Mouse (Mus musculus) urinary bladder, postnatal 25 days (tissue): ENCODE data around the gene Homer3.

Source experiments
- DNase-seq: peaks from one replicate; pipeline ENCODE4 v3.0.0; 2022; ENCODE audit warnings: low spot score

Gene Homer3

GRCm38 (mm10) chr8:70282603-70283135 is at the start of gene Homer3:
Gene Homer3, plus strand, starts transcription at chr8:70282827.
- DNase-seq, result peak; percentile 90

- no peak for DNase-seq
Measured at GRCm38 (mm10) chr8:70233606-70234005, 49.0 kb upstream of the Homer3 start.

- peak; percentile 92 for DNase-seq
Measured at GRCm38 (mm10) chr8:70234080-70234780, 48.4 kb upstream of the Homer3 start, which contains the start of the genes Sugp2 and Armc6. Gene Sugp2, plus strand, starts transcription at chr8:70234226. Gene Armc6, minus strand, starts transcription at chr8:70234466.

DNA sequence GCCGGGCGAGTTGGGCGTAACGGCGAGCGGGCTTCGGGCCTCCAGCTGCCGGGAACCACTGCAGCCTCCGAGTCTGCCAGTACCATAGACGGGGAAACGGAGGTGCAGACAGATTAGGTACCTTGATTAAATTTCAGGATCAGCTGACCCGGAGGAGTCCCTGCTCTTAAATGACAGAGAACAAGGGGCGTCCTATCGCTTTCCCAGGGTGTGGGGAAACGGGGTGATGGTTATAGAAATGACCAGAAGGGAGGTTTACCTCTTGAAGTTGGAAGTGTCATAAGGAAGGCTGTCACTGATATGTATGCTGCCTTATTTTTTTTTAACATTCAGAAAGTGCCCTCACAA is 47.9 kb upstream of the Homer3 start:
- DNase-seq, result no peak

GRCm38 (mm10) chr8:70237842-70238241 is 44.8 kb upstream of the Homer3 start:
- DNase-seq, result no peak

GRCm38 (mm10) chr8:70240642-70241041 is 42.0 kb upstream of the Homer3 start:
- DNase-seq, result no peak

DNA sequence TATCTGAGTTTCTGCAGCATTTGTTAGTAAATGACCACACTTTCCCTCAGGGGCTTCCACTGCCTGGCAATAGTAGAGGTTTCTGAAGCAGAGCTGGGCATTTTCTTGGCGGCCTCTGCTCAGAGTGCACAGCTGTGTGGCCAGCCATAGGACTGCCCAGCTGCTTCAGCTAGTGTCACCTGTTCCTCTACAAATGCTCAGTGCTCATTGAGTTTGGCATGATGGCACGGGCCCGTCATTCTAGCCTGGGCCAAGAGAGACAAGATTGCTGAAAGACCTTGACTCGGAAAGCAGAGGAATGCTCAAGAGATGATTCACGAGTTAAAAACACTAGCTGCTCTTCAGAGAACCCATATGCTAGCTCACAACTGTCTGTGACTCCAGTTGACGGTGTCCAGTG is 36.0 kb upstream of the Homer3 start:
- no peak for DNase-seq

DNA sequence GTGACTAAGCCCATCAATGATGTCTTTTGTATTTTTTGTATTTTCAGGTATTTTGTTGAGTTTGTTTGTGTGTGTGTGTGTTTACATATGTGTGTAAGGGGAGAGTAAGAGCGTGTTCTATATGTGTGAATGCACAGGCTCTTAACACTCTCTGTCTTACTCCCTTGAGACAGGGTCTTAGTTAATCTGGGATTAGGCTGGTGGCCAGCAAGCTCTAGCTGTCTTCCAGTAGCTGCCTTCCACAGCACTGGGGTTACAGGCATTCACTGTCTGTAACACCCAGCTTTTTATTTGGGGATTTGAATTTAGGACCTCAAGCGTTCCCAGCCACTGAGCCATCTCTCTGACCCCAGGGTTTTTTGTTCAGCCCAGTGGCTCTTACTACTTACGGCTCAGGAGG is 34.8 kb upstream of the Homer3 start:
- no peak for DNase-seq

DNA sequence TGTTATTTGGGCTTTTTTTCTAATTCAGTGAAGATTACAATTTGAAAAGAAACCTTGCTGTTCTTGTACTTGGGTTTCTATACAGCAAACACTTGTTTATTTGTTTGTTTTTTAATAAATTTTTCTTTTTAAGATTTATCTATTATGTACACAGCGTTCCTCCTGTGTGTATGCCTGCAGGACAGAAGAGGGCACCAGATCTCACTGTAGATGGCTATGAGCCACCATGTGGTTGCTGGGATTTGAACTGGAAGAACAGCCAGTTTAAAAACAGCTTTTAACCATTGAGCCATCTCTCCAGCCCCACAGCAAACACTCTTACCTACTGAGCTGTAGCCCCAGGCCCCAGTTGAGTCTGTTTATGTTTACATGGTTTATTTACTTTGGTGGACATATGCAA is 28.0 kb upstream of the Homer3 start:
- DNase-seq, result no peak

GRCm38 (mm10) chr8:70257456-70257855 is 25.2 kb upstream of the Homer3 start:
- no peak for DNase-seq

DNA sequence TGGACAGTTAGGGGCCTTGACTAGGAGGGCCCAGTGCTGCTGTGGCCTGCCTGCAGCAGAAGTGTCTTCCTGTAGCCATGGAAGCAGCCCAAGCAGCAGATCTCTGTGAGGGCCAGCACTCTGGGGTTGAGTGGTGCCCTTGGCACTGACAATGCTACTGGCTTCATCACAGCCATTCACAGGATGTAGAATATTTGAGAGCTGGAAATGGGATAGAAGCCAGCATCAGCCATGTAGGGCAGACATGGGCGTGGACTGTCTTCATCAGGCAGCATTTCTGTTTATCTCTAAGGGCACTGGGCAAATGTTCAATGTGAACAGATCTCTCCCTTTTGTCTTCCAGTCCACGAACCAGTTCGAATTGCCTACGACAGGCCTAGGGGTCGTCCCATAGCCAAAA is 24.0 kb upstream of the Homer3 start:
- no peak for DNase-seq

DNA sequence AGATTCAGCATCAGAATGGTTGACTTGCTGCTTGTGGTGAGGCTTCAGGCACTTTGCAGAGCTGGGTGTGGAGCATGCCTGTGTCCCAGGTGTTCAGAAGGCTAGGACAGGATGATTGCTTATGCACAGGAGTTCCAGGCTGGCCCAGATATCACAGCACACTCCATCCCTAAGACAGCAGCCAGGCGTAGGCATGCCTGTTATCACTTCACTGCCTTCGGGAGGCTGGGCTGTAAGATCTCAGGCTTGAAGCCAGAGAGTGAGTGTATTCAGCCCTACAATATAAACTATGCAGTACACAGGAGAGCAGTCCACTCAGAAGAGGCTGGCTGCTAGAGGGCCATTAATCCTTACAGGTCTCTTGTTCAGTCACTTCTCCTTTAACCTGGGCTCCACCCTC is 23.6 kb upstream of the Homer3 start:
- no peak for DNase-seq

GRCm38 (mm10) chr8:70267674-70268073 is 15.0 kb upstream of the Homer3 start:
- DNase-seq, result no peak

DNA sequence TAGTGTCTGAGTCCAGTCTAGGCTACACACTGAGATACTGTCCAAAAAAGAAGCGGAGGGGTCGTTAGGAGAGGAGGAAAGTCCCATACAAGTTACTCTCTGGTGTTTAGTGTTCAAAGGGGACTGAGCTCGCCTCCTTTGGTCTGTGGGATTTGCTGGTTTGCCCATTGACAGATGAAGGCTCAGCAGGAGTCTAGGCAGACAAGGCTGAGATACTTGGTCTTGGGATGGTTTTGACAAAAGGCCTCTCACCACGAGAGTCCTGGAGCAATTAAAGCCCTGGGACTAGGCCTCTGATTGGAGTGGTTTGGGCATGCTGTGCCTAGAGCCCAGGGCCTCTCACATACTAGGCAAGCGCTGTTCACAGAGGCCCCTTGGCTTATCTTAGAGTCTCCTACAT is 14.3 kb upstream of the Homer3 start:
- DNase-seq, result no peak

DNA sequence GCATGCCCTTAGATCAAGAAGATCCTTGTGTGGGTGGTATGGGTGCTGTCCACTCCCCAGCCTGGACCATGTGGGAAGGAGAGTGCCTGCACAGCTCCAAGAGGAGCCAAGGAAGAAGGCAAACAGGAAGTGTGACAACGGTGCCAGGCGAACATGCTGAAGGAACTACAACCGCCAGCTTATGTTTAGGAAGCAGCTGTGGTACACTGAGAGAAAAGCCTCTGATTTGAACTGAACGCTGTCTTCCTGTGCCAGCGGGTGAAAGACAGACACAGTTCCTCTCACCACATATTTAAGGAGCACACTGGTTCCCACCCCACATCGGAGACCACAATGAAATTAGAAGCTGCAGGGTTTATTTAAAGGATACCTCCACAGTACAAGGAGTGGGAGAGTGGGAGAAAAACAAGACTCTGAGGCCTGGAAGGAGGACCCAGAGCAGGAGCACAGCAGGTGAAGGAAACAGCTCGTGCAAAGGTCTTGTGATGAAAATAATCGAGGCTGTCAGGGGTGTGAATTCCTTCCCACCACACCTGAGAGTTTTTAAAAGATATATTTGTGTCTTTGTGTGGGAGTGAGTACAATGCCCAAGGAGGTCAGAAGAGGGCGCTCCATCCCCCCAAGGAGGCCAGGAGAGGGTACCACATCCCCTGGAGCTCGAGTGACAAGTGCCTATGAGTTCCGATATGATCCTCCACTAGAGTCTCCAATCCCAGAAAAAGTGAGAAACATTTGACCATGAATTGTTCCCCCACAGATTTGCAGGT is 13.6 kb upstream of the Homer3 start:
- DNase-seq, result no peak

GRCm38 (mm10) chr8:70272949-70273348 is 9.7 kb upstream of the Homer3 start:
- no peak for DNase-seq

DNA sequence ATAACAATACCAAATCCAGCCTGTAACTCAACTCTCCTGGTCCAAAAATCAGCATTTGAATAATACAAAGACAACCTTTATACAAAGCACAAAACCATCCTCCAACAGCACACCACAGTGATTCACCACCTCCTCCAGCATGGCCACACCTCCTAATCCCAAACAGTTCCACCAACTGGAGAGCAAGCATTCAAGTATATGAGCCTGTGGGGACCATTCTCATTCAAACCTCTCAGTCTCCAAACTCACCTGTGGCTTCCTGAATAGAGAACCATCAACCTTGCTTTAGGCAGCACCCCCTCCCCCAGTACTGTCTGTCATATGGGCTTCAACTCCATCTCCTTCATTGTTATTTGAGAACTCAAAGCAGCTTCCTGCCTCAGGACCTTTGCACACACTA is 8.3 kb upstream of the Homer3 start:
- DNase-seq, result no peak

DNA sequence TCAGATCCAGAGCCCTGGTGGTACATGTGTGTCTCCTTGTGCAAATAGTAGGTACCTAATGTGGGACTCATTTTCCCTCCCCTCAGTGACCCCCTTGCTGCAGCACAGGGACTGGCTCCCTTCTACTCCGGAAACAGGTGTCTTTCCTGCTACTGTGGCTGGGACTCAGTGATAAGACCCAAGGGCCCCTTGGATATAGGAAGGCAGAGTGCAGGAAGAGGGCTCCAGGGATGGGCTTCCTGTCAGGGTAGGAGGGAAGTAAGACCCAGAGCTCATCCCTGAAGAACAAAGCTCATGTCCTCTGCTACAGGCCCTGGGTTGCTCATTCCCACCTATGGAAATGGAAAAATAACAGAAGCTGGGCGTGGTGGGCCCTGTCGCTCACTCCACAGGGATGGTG is 6.2 kb upstream of the Homer3 start:
- DNase-seq, result no peak

DNA sequence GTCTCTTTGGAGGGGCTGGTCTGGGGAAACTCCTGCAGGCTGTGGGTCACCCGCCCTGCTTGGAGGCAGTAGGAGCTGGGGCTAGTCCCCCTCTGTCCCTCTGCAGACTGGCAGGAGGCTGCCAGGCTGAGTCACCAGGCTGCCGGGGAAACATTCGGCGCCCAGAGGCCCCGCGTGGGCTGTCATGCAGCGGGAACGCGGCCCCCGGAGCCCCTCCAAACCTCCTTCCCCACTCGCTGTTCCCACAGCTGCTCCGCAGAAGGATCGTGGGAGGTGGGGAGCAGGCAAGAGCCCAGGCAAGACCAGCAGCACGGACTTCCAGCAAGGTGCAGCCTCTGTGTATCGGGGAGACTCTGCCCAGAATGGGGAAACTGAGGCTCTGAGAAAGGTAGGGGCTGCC is 4.5 kb upstream of the Homer3 start:
- DNase-seq, result no peak

DNA sequence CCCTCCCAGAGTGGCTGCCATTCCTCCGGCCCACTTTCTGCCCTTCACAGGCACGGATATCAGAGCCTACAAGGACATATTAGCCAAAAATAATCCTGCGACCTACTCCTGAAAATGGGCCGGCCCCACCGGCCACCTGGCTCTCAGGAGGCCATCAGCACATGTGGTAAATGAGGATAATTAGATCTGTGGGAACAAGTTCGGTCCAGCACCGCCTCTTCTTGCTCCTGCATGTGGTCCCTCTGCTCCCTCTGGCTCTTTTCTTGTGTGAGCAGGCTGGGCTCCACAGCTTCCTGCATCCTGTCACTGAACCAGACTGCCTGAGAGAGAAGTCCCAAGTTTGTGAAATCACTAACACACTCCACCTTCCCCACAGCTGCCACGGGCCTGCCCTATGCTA is 3.4 kb upstream of the Homer3 start:
- no peak for DNase-seq

GRCm38 (mm10) chr8:70281001-70281400 is 1.6 kb upstream of the Homer3 start:
- no peak for DNase-seq

DNA sequence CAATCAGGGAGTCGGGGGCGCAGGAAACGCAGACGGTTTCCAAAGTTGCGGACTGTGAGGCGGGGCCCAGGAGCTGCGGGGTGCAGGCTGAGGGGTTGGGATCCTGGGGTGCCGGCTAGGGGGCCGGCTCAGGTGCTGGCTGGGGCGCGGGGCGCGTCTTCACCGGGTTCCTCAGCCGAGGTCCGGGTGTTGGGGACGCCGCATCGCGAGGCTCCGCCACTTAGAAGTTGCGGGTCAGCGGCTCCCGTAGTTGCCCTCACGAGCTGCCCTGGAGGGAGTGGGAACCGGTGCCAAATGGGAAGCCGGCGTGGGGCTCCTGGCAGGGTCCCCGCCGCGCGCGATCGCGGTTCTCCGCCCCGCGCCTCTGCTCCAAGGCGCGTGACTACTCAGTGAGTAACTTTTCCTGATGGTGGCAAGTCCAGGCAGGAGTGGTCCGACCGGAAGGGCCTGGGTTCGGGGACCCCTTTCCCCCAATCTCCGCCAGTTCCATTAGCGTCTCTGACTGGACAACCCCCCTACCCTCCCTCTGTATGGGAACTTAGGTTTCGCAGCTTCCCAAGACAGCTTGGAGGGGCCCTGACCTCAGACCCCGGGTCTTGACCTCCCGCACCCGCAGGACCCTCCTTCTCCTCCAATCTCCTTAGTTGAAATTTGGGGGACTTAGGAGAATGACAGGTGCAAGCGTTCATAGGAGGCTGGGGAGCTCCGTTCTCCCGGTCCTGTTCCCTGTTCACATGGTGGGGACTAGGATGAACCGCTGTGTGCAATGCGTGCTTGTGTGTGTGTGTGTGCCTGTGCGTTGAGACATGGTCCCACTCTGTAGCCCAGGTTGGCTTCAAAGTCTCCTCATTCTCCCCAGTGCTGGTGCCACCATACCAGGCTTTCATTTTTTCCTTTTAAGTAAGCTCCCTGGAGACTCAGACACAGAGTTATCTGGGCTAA is 780 bp downstream of the Homer3 start:
- peak; percentile 40 for DNase-seq
